Mouse (Mus musculus) layer of hippocampus, adult 8-10 months (tissue): ENCODE results near the gene Csrnp2. TPM values are rescaled to one million over a fixed set of nuclear protein-coding genes. Genes with fewer than 3 reads are reported as not detected.
A peak's percentile ranks its signal among the peaks of the same experiment; 100 is the strongest.

Source experiments
- DNase-seq, 2 experiments: peaks; one replicate each; pipeline ENCODE4 v3.0.0; 2022; ENCODE audit warnings: low spot score in 2 of 2
- total RNA-seq, 4 experiments: library from RNA; stranded (reverse); gene quantifications; 2 replicates each; pipeline ENCODE4 v1.2.4; 2022

Gene Csrnp2
- total RNA-seq, 4 experiments from 2014 or later: 22.7 to 26.3 (median 24.6) TPM

- no peak for DNase-seq
Measured at GRCm38 (mm10) chr15:100478351-100478750, 16.9 kb downstream of the Csrnp2 start.

- no peak for DNase-seq
Measured at GRCm38 (mm10) chr15:100473926-100474503, 21.3 kb downstream of the Csrnp2 start.

GRCm38 (mm10) chr15:100470037-100470436, 25.3 kb downstream of the Csrnp2 start:
- no peak for DNase-seq

GRCm38 (mm10) chr15:100469189-100469545, 26.1 kb downstream of the Csrnp2 start:
- DNase-seq: no peak

- peak; percentile 82 to 87 for DNase-seq
Measured at GRCm38 (mm10) chr15:100468295-100469188, 26.7 kb downstream of the Csrnp2 start, which contains the start of gene Letmd1. Gene Letmd1 (plus strand): TSS chr15:100469023.

GRCm38 (mm10) chr15:100467738-100468137, 27.6 kb downstream of the Csrnp2 start:
- DNase-seq: no peak

- no peak for DNase-seq
Measured at GRCm38 (mm10) chr15:100465432-100465831, 29.9 kb downstream of the Csrnp2 start.

- DNase-seq: peak; percentile 57 to 78
Measured at GRCm38 (mm10) chr15:100463712-100464111, 31.6 kb downstream of the Csrnp2 start.

- no peak for DNase-seq
Measured at GRCm38 (mm10) chr15:100462086-100462485, 33.2 kb downstream of the Csrnp2 start.

GRCm38 (mm10) chr15:100461646-100462045, 33.6 kb downstream of the Csrnp2 start:
- no peak for DNase-seq

GRCm38 (mm10) chr15:100460942-100461341, 34.3 kb downstream of the Csrnp2 start:
- DNase-seq: no peak

- DNase-seq: no peak
Measured at GRCm38 (mm10) chr15:100458055-100458454, 37.2 kb downstream of the Csrnp2 start.

GRCm38 (mm10) chr15:100457340-100457739, 37.9 kb downstream of the Csrnp2 start:
- DNase-seq: peak in 1 of 2 experiments; percentile 66

GRCm38 (mm10) chr15:100456356-100456991, 38.8 kb downstream of the Csrnp2 start:
- no peak for DNase-seq

GRCm38 (mm10) chr15:100452486-100452885, 42.8 kb downstream of the Csrnp2 start:
- no peak for DNase-seq

GRCm38 (mm10) chr15:100451245-100451644, 44.0 kb downstream of the Csrnp2 start:
- DNase-seq: peak in 1 of 2 experiments; percentile 52

GRCm38 (mm10) chr15:100449495-100449894, 45.8 kb downstream of the Csrnp2 start:
- no peak for DNase-seq

GRCm38 (mm10) chr15:100448572-100448971, 46.7 kb downstream of the Csrnp2 start:
- no peak for DNase-seq

- no peak for DNase-seq
Measured at GRCm38 (mm10) chr15:100446887-100447286, 48.4 kb downstream of the Csrnp2 start.

GRCm38 (mm10) chr15:100443126-100443922, 52.0 kb downstream of the Csrnp2 start:
- DNase-seq: peak; percentile 78 to 84

GRCm38 (mm10) chr15:100436518-100436917, 58.8 kb downstream of the Csrnp2 start:
- DNase-seq: no peak
